Mouse (Mus musculus) stomach, embryonic 16.5 days (tissue): Measurements from ENCODE around the gene Eng. TPM values are rescaled to one million over a fixed set of nuclear protein-coding genes. Genes with fewer than 3 reads are reported as not detected.
A peak's percentile ranks its signal among the peaks of the same experiment; 100 is the strongest.

ENCODE experiments used
- ATAC-seq: fragments of 200-750 bp; cut with Nextera tagmentation; 2 replicates; pipeline ENCODE4 v1.8.0; 2017; ENCODE audit warnings: moderate number of reproducible peaks, moderate TSS enrichment; ENCODE audit not compliant: insufficient read depth, low FRiP score
- H3K27ac ChIP-seq: fragments of 300-500 bp; sonication (generic); 2 replicates; pipeline ENCODE4 v1.5.1; 2014; ENCODE audit warnings: low read length
- H3K27me3 ChIP-seq: fragments of 300-500 bp; sonication (generic); 2 replicates; pipeline ENCODE4 v1.6.1; 2014; ENCODE audit warnings: low read length, control low read depth, mixed read lengths; ENCODE audit not compliant: control insufficient read depth, insufficient read depth
- H3K36me3 ChIP-seq: fragments of 300-500 bp; sonication (generic); 2 replicates; pipeline ENCODE4 v1.6.1; 2014; ENCODE audit warnings: low read length; ENCODE audit not compliant: control insufficient read depth, insufficient read depth
- H3K4me1 ChIP-seq: fragments of 300-500 bp; sonication (generic); 2 replicates; pipeline ENCODE4 v1.6.1; 2014; ENCODE audit warnings: low read length, control low read depth, mixed read lengths; ENCODE audit not compliant: control insufficient read depth, insufficient read depth
- H3K4me2 ChIP-seq: fragments of 300-500 bp; sonication (generic); 2 replicates; pipeline ENCODE4 v1.6.1; 2014; ENCODE audit warnings: low read depth, low read length, mixed read lengths
- H3K4me3 ChIP-seq: fragments of 300-500 bp; sonication (generic); replicated peaks from 2 replicates; pipeline ENCODE4 v1.5.1; 2014; ENCODE audit warnings: mild to moderate bottlenecking, low read length
- H3K9ac ChIP-seq: fragments of 300-500 bp; sonication (generic); 2 replicates; pipeline ENCODE4 v1.6.1; 2014; ENCODE audit warnings: low read length
- H3K9me3 ChIP-seq: fragments of 300-500 bp; sonication (generic); replicated peaks from 2 replicates; pipeline ENCODE4 v1.6.1; 2016; ENCODE audit warnings: low read length, control low read depth; ENCODE audit not compliant: control insufficient read depth
- WGBS: fragments of 180-500 bp; shearing (Covaris S2); extraction: QIAGEN DNeasy Blood & Tissue Kit; methylation state at CpG from one replicate; pipeline ENCODE4 v1.1.7; 2014; 5-methylcytosine and 5-hydroxymethylcytosine counted together
- polyA plus RNA-seq: library from polyadenylated mRNA; unstranded; fragments of >200 nt; fragmentation: Nextera tagmentation; extraction: Ambion mirVana; gene quantifications from 2 replicates; pipeline ENCODE4 v1.2.1, GENCODE M21; 2015

Gene Eng
- polyA plus RNA-seq, 1 experiment from 2014 or later, result 64.5 TPM

- ATAC-seq, result peak; percentile 78; the same call in 1 of the 2 replicates
- WGBS, result 28% methylated on average over 7 of the region's 7 CpGs
- peak overlapping the region; percentile 84 for H3K27ac ChIP-seq
- peaks cover 23% of the 10 kb centered on the region for H3K4me1 ChIP-seq
- H3K36me3 ChIP-seq, result peaks cover 16% of the 10 kb centered on the region
- H3K9me3 ChIP-seq, result no peaks in the 10 kb centered on the region
- no peaks in the 10 kb centered on the region for H3K27me3 ChIP-seq
- no peak overlapping the region for H3K4me3 ChIP-seq
- H3K9ac ChIP-seq, result peak overlapping the region; percentile 60
- H3K4me2 ChIP-seq, result no peak overlapping the region
These were observed 33.7 kb downstream of the Eng start for GRCm38 (mm10) chr2:32680051-32680451.

GRCm38 (mm10) chr2:32680961-32681650 is 34.7 kb downstream of the Eng start:
- no peak overlapping the region for H3K4me2 ChIP-seq
- no peaks in the 10 kb centered on the region for H3K9me3 ChIP-seq
- H3K36me3 ChIP-seq, result peaks cover 18% of the 10 kb centered on the region
- peak overlapping the region; percentile 84 for H3K27ac ChIP-seq
- 79% methylated on average over 19 of the region's 19 CpGs for WGBS
- no peaks in the 10 kb centered on the region for H3K27me3 ChIP-seq
- H3K9ac ChIP-seq, result 0 out of 2 replicates have a peak overlapping the region, but pooled peaks have one; percentile 24
- no peak overlapping the region for H3K4me3 ChIP-seq
- peaks cover 23% of the 10 kb centered on the region for H3K4me1 ChIP-seq
- ATAC-seq, result no peak

- Histone ChIP-seq H3K36me3 (peaks cover 24% of the 10 kb centered on the region), H3K4me3 (no peak overlapping the region), H3K9me3 (no peaks in the 10 kb centered on the region), H3K4me2 (no peak overlapping the region), H3K27me3 (no peaks in the 10 kb centered on the region), H3K9ac (peak overlapping the region; percentile 24; the same call in 1 of the 2 replicates), H3K27ac (peak overlapping the region; percentile 84; the same call in 1 of the 2 replicates), H3K4me1 (peaks cover 23% of the 10 kb centered on the region)
- WGBS, result 56% methylated on average over 6 of the region's 6 CpGs
- ATAC-seq, result 0 out of 2 replicates have a peak, but pooled peaks have one; percentile 26
These were observed 35.4 kb downstream of the Eng start for GRCm38 (mm10) chr2:32681754-32682153.

- ATAC-seq, result no peak
- Histone ChIP-seq H3K4me1 (peaks cover 23% of the 10 kb centered on the region), H3K36me3 (peaks cover 24% of the 10 kb centered on the region), H3K27ac (no peak overlapping the region; the same call in 1 of the 2 replicates), H3K9ac (no peak overlapping the region), H3K4me2 (no peak overlapping the region), H3K27me3 (no peaks in the 10 kb centered on the region), H3K9me3 (no peaks in the 10 kb centered on the region), H3K4me3 (no peak overlapping the region)
- 81% methylated on average over 14 of the region's 14 CpGs for WGBS
These were observed 36.5 kb downstream of the Eng start for GRCm38 (mm10) chr2:32682721-32683417.

- no peak for ATAC-seq
- Histone ChIP-seq H3K4me3 (no peak overlapping the region), H3K9ac (no peak overlapping the region), H3K4me2 (no peak overlapping the region), H3K27ac (no peak overlapping the region), H3K9me3 (no peaks in the 10 kb centered on the region), H3K27me3 (no peaks in the 10 kb centered on the region), H3K36me3 (peaks cover 24% of the 10 kb centered on the region), H3K4me1 (peaks cover 23% of the 10 kb centered on the region)
- WGBS, result 91% methylated on average over 10 of the region's 10 CpGs
These were observed 37.3 kb downstream of the Eng start for GRCm38 (mm10) chr2:32683701-32684100.

- H3K9me3 ChIP-seq, result no peaks in the 10 kb centered on the region
- 92% methylated on average over 15 of the region's 15 CpGs for WGBS
- no peak overlapping the region for H3K4me3 ChIP-seq
- H3K27ac ChIP-seq, result no peak overlapping the region
- peaks cover 24% of the 10 kb centered on the region for H3K4me1 ChIP-seq
- no peak overlapping the region for H3K4me2 ChIP-seq
- no peak overlapping the region for H3K9ac ChIP-seq
- no peak for ATAC-seq
- no peaks in the 10 kb centered on the region for H3K27me3 ChIP-seq
- H3K36me3 ChIP-seq, result peaks cover 24% of the 10 kb centered on the region
These were observed 38.5 kb downstream of the Eng start for GRCm38 (mm10) chr2:32684681-32685428.

GRCm38 (mm10) chr2:32685807-32686206 is 39.4 kb downstream of the Eng start:
- no peak overlapping the region for H3K9ac ChIP-seq
- H3K36me3 ChIP-seq, result peaks cover 24% of the 10 kb centered on the region
- ATAC-seq, result no peak
- H3K27me3 ChIP-seq, result no peaks in the 10 kb centered on the region
- no peak overlapping the region for H3K4me3 ChIP-seq
- WGBS, result 96% methylated on average over 3 of the region's 3 CpGs
- no peak overlapping the region for H3K4me2 ChIP-seq
- peaks cover 14% of the 10 kb centered on the region; the same call in 1 of the 2 replicates for H3K4me1 ChIP-seq
- no peaks in the 10 kb centered on the region for H3K9me3 ChIP-seq
- H3K27ac ChIP-seq, result no peak overlapping the region

GRCm38 (mm10) chr2:32686640-32687039 is 40.2 kb downstream of the Eng start:
- Histone ChIP-seq H3K9ac (no peak overlapping the region), H3K4me3 (no peak overlapping the region), H3K36me3 (peaks cover 24% of the 10 kb centered on the region), H3K4me2 (no peak overlapping the region), H3K27ac (no peak overlapping the region), H3K9me3 (no peaks in the 10 kb centered on the region), H3K27me3 (no peaks in the 10 kb centered on the region), H3K4me1 (peaks cover 10% of the 10 kb centered on the region)
- WGBS, result 89% methylated on average over 6 of the region's 6 CpGs
- no peak for ATAC-seq

GRCm38 (mm10) chr2:32687562-32687961 is 41.2 kb downstream of the Eng start:
- Histone ChIP-seq H3K4me2 (no peak overlapping the region), H3K9me3 (no peaks in the 10 kb centered on the region), H3K9ac (no peak overlapping the region), H3K27me3 (no peaks in the 10 kb centered on the region), H3K4me1 (peaks cover 12% of the 10 kb centered on the region), H3K27ac (no peak overlapping the region), H3K36me3 (peaks cover 24% of the 10 kb centered on the region), H3K4me3 (no peak overlapping the region)
- 92% methylated on average over 8 of the region's 8 CpGs for WGBS
- ATAC-seq, result no peak
